Mouse (Mus musculus) small intestine, adult 2 months (tissue): Measurements from ENCODE around the gene Cwf19l1. TPM values are rescaled to one million over a fixed set of nuclear protein-coding genes. Genes with fewer than 3 reads are reported as not detected.
A peak's percentile ranks its signal among the peaks of the same experiment; 100 is the strongest.

Source experiments
- H3K27ac ChIP-seq: fragments of 200-500 bp; 2 replicates; pipeline ENCODE4 v1.5.1; 2012; ENCODE audit warnings: low read depth, low read length, control low read depth, inconsistent platforms; ENCODE audit not compliant: insufficient read depth
- H3K27me3 ChIP-seq: fragments of 200-500 bp; 2 replicates; pipeline ENCODE4 v1.6.1; 2012; ENCODE audit warnings: mild to moderate bottlenecking, moderate library complexity, low read length, inconsistent platforms; ENCODE audit not compliant: control insufficient read depth, insufficient read depth
- H3K36me3 ChIP-seq: fragments of 200-500 bp; 2 replicates; pipeline ENCODE4 v1.6.1; 2012; ENCODE audit warnings: mild to moderate bottlenecking, low read length, control low read depth, inconsistent platforms; ENCODE audit not compliant: control insufficient read depth, insufficient read depth
- H3K4me1 ChIP-seq: fragments of 200-500 bp; 2 replicates; pipeline ENCODE4 v1.6.1; 2012; ENCODE audit warnings: low read length, inconsistent platforms, mixed read lengths; ENCODE audit not compliant: control insufficient read depth, insufficient read depth, insufficient read length
- H3K4me3 ChIP-seq: fragments of 200-500 bp; 2 replicates; pipeline ENCODE4 v1.5.1; 2012; ENCODE audit warnings: low read depth, mild to moderate bottlenecking, control low read depth, inconsistent platforms, low read length, moderate library complexity
- CTCF ChIP-seq: fragments of 200-500 bp; IDR thresholded peaks from 2 replicates; pipeline ENCODE4 v1.5.1; 2012; ENCODE audit warnings: low read depth, mild to moderate bottlenecking, control low read depth, inconsistent platforms, low read length, moderate library complexity, mixed read lengths; ENCODE audit not compliant: insufficient replicate concordance, insufficient read length; ENCODE audit errors: extremely low read depth
- POLR2A ChIP-seq: fragments of 200-500 bp; IDR thresholded peaks from 2 replicates; pipeline ENCODE4 v1.6.1; 2012; ENCODE audit warnings: low read depth, mild to moderate bottlenecking, control low read depth, inconsistent platforms, low read length, moderate library complexity
- whole genome bisulfite sequencing: fragments of 180-500 bp; shearing (Covaris S2); methylation state at CpG from one replicate; pipeline ENCODE4 v1.1.7; 2018; 5-methylcytosine and 5-hydroxymethylcytosine counted together
- polyA plus RNA-seq: library from polyadenylated mRNA; depleted of rRNA; stranded (reverse); fragments of >200 nt; gene quantifications from 2 replicates; pipeline ENCODE4 v1.2.3, GENCODE M21; 2012

The Cwf19l1 gene
- polyA plus RNA-seq, 1 experiment, result 1.7 TPM

DNA sequence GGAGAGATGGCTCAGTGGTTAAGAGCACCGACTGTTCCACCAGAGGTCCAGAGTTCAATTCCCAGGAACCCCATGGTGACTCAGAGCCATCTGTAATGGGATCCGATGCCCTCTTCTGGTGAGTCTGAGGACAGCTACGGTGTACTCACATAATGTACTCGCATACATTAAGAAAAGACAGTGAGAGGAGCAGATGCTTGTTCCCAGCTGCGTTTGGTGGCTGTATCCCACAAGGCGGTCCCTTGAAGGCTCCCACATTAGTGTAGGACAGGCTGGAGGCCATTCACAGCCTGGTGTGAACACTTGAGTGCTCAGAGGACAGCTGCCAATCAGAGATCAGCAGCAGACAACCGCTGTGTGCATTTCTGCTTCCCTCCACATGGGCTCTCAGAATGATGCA lies 24.0 kb downstream of the Cwf19l1 start:
- Histone ChIP-seq H3K27me3 (no peaks in the 10 kb centered on the region), H3K27ac (no peak overlapping the region), H3K36me3 (peaks cover 24% of the 10 kb centered on the region), H3K4me3 (no peak overlapping the region), H3K4me1 (peaks cover 9% of the 10 kb centered on the region; the same call in 1 of the 2 replicates)
- TF ChIP-seq POLR2A (no peak), CTCF (peak; percentile 60; the same call in 1 of the 2 replicates)
- WGBS, result 55% methylated on average over 7 of the region's 7 CpGs

DNA sequence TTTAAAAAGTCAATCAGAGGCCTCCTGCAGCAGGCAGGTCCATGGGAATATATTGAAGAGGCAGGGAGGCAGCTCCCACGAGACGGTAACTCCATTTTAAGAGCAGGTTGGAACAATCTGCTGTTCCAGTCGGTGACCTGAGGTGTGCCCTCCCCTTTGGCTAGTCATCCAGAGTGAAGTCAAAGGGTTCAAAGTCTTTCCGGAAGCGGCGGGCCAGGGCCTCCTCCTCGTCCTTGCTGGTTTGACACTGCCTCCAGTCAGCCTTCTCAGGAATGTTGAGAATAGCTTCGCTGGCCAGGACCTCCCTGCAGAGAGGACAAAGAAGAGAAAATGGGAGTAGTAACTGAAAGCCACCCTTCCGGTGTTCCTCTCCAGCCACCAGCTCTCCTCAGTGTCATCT lies 25.3 kb downstream of the Cwf19l1 start:
- H3K36me3 ChIP-seq, result peaks cover 24% of the 10 kb centered on the region
- TF ChIP-seq CTCF (no peak), POLR2A (no peak)
- peaks cover 12% of the 10 kb centered on the region; the same call in 1 of the 2 replicates for H3K4me1 ChIP-seq
- 38% methylated on average over 9 of the region's 9 CpGs for WGBS
- H3K27ac ChIP-seq, result peak overlapping the region; percentile 90
- no peak overlapping the region for H3K4me3 ChIP-seq
- no peaks in the 10 kb centered on the region for H3K27me3 ChIP-seq

DNA sequence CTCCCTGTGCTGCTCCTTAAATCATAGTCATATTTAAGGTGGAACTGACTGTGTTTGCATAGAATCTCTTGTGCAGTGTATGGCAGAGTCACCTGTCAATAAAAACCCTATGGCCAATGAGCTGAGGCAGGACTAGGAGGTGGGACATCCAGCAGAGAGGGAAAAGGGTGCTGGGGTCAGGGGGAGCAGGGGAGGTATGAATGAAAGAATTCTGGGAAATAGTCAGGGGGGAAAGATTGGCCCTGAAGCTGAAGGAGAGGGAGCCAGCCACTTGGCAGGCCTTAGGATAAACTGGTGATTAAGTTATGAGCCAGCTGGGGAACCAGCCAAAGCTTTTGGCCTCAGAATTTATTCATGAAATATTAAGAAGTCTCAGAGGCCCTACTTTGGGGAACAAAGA lies 26.7 kb downstream of the Cwf19l1 start:
- Histone ChIP-seq H3K4me1 (peaks cover 12% of the 10 kb centered on the region; the same call in 1 of the 2 replicates), H3K27me3 (no peaks in the 10 kb centered on the region), H3K27ac (peak overlapping the region; percentile 78; the same call in 1 of the 2 replicates), H3K4me3 (no peak overlapping the region), H3K36me3 (peaks cover 15% of the 10 kb centered on the region)
- TF ChIP-seq POLR2A (no peak), CTCF (no peak)

DNA sequence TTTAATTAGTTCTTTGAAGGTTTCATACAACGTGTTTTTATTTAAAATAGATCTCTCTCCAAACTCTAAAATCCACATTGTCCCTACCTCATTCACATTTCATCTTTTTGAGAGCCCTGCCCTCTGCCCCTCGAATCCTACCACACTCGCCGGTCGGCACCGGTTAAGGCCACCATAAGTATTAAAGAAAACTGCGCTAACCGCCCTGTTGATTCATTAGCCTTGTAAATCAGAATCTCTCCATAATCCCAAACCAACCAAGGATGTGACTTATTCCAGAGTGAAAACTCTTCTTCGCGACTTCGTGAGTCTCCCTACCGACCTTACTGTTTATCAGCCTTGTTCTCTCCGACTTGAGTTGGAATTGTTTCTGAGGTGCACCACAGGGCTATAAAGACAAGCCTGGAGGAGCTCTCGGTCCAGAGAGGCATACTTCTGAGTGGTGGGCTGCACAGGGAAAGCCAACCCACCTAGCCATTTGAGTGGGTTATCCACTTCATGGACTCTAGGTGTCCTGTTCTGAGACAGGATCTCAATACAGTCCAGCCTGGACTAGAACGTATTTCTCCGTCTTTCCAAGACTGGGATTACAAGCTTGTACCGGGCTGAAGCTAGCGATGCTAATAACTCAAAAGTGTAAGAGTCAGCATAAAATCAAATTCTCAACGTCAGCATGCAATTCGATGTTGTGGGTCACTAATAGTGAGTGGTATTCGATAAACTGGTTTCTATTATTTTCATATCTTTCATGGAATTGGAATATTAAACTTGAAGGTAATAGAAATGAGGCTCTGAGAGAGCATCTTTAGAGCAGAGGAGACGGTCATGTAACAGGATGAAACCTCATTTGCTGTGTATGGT lies 27.8 kb downstream of the Cwf19l1 start:
- Histone ChIP-seq H3K27me3 (no peaks in the 10 kb centered on the region), H3K4me3 (peak overlapping the region; percentile 77), H3K36me3 (peaks cover 10% of the 10 kb centered on the region), H3K4me1 (peaks cover 12% of the 10 kb centered on the region; the same call in 1 of the 2 replicates), H3K27ac (0 out of 2 replicates have a peak overlapping the region, but pooled peaks have one; percentile 2)
- TF ChIP-seq POLR2A, result no peak
- TF ChIP-seq CTCF, result no peak
- WGBS, result 32% methylated on average over 22 of the region's 22 CpGs

DNA sequence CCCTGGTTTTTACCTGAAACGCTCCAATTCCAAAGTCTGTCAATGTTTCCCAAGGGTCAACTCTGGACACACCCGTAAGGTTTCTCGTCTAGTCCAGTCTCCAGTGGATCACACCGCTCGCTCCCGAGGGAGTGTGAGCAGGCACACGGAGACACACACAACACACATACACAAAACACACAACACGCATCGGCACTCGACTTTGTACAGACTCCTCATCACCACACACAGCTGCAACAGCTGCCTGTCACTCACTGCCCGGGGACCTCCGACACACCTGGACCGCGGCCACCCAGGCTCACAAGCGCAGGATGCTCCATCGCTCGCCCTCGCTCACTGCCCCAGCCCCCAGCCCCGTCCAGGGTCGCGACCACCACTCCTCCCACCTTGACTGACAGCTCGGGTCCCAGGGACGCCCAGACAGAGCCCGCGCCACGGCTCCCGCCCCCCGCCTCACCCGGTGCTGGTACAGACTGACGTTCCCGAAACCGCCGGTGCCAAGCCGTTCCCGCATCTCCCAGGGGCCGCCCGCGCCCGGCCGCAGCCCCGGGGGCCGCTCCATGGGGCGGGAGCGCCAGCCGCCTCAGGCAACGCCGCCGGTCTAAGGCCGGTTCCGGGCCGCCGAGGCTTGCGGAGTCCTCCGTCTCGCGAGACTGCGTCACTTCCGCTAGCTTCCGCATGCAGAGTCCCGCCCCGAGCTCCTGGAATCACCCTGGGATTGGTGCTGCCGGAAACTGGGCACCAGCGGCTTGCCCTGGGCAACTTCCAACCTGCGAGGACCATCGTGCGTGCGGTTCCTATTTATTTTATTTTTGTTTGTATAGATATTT lies 28.6 kb downstream of the Cwf19l1 start, which contains the start of gene Chuk:
TSS of gene Chuk (minus strand) at position 650 of the 830 bp plus-strand sequence.
- peak within 1 kb of the TSS; percentile 23 for H3K27ac ChIP-seq
- TF ChIP-seq POLR2A (peak; percentile 93), CTCF (no peak)
- H3K4me3 ChIP-seq, result peak within 1 kb of the TSS; percentile 77
- no peaks in the 10 kb centered on the region for H3K27me3 ChIP-seq
- peaks cover 12% of the 10 kb centered on the region; the same call in 1 of the 2 replicates for H3K4me1 ChIP-seq
- H3K36me3 ChIP-seq, result peaks cover 4% of the 10 kb centered on the region
- 1% methylated on average over 67 of the region's 67 CpGs for WGBS

DNA sequence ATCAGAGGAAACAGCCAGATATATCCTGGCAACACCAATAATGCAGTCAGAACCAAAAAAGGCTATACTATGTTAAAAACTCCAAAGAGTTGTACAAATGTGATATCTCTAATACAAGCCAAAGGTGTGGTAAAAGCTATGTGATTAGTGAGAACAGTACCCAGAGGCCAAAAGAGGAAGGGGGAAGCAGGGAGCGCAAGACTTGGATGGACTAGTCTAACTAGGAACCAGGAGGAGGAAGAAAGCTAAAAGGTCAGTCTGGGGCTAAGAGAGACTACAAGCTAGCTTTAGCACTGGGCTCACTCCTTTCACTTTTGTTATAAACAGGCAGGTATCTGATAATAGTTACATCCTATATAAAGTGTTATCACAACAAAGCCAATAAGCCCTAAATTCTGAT lies 31.3 kb downstream of the Cwf19l1 start:
- 55% methylated on average over 1 of the region's 1 CpGs for WGBS
- no peak for TF ChIP-seq POLR2A
- TF ChIP-seq CTCF, result no peak
- no peak overlapping the region for H3K4me3 ChIP-seq
- peaks cover 15% of the 10 kb centered on the region for H3K36me3 ChIP-seq
- no peaks in the 10 kb centered on the region for H3K27me3 ChIP-seq
- H3K4me1 ChIP-seq, result peaks cover 8% of the 10 kb centered on the region; the same call in 1 of the 2 replicates
- H3K27ac ChIP-seq, result peak overlapping the region; percentile 36; the same call in 1 of the 2 replicates
